Mouse (Mus musculus): Measurements from ENCODE around the gene Slc35e3. TPM values are rescaled to one million over a fixed set of nuclear protein-coding genes. Genes with fewer than 3 reads are reported as not detected.

Gene Slc35e3
- polyA plus RNA-seq, 1 experiment from 2014 or later: 34.1 TPM

GRCm38 (mm10) chr10:117781021-117781725 is 35.0 kb upstream of the Slc35e3 start:
- Histone ChIP-seq H3K36me3 (replicated peaks) (peaks cover 81% of the 10 kb centered on the region), H3K4me1 (no peaks in the 10 kb centered on the region), H3K27ac (no peak overlapping the region), H3K9me3 (no peaks in the 10 kb centered on the region), H3K27me3 (no peaks in the 10 kb centered on the region), H3K4me2 (no peak overlapping the region), H3K9ac (no peak overlapping the region), H3K4me3 (replicated peaks) (no peak overlapping the region)
- no peak for ATAC-seq (ENCODE audit: low FRiP score)
- 93% methylated on average over 17 of the region's 17 CpGs for WGBS

- Histone ChIP-seq H3K9me3 (no peaks in the 10 kb centered on the region), H3K4me1 (no peaks in the 10 kb centered on the region), H3K27me3 (no peaks in the 10 kb centered on the region), H3K4me2 (no peak overlapping the region), H3K27ac (no peak overlapping the region), H3K9ac (no peak overlapping the region), H3K36me3 (replicated peaks) (peaks cover 81% of the 10 kb centered on the region), H3K4me3 (replicated peaks) (no peak overlapping the region)
- no peak for ATAC-seq (ENCODE audit: low FRiP score)
- 91% methylated on average over 6 of the region's 6 CpGs for WGBS
These were observed 34.2 kb upstream of the Slc35e3 start for GRCm38 (mm10) chr10:117780306-117780911.

GRCm38 (mm10) chr10:117779581-117780305 is 33.6 kb upstream of the Slc35e3 start:
- Histone ChIP-seq H3K27me3 (no peaks in the 10 kb centered on the region), H3K36me3 (replicated peaks) (peaks cover 82% of the 10 kb centered on the region), H3K9me3 (no peaks in the 10 kb centered on the region), H3K4me2 (no peak overlapping the region), H3K27ac (no peak overlapping the region), H3K4me3 (replicated peaks) (no peak overlapping the region), H3K9ac (no peak overlapping the region), H3K4me1 (no peaks in the 10 kb centered on the region)
- WGBS: 95% methylated on average over 8 of the region's 8 CpGs
- ATAC-seq (ENCODE audit: low FRiP score): no peak

- WGBS: 95% methylated on average over 4 of the region's 4 CpGs
- no peak for ATAC-seq (ENCODE audit: low FRiP score)
- Histone ChIP-seq H3K27me3 (no peaks in the 10 kb centered on the region), H3K9me3 (no peaks in the 10 kb centered on the region), H3K9ac (no peak overlapping the region), H3K4me1 (no peaks in the 10 kb centered on the region), H3K27ac (no peak overlapping the region), H3K4me2 (no peak overlapping the region), H3K36me3 (replicated peaks) (peaks cover 84% of the 10 kb centered on the region), H3K4me3 (replicated peaks) (no peak overlapping the region)
These were observed 32.8 kb upstream of the Slc35e3 start for GRCm38 (mm10) chr10:117778951-117779350.

- Histone ChIP-seq H3K27ac (no peak overlapping the region), H3K4me2 (no peak overlapping the region), H3K9ac (no peak overlapping the region), H3K9me3 (no peaks in the 10 kb centered on the region), H3K4me1 (no peaks in the 10 kb centered on the region), H3K4me3 (replicated peaks) (no peak overlapping the region), H3K27me3 (no peaks in the 10 kb centered on the region), H3K36me3 (replicated peaks) (peaks cover 81% of the 10 kb centered on the region)
- ATAC-seq (ENCODE audit: low FRiP score): no peak
- WGBS: 96% methylated on average over 12 of the region's 12 CpGs
These were observed 32.3 kb upstream of the Slc35e3 start for GRCm38 (mm10) chr10:117778328-117778910.

- Histone ChIP-seq H3K9me3 (no peaks in the 10 kb centered on the region), H3K4me3 (replicated peaks) (no peak overlapping the region), H3K9ac (no peak overlapping the region), H3K4me1 (no peaks in the 10 kb centered on the region), H3K27me3 (no peaks in the 10 kb centered on the region), H3K4me2 (no peak overlapping the region), H3K36me3 (replicated peaks) (peaks cover 85% of the 10 kb centered on the region), H3K27ac (no peak overlapping the region)
- WGBS: 96% methylated on average over 17 of the region's 17 CpGs
- no peak for ATAC-seq (ENCODE audit: low FRiP score)
These were observed 31.5 kb upstream of the Slc35e3 start for GRCm38 (mm10) chr10:117777501-117778327.

GRCm38 (mm10) chr10:117777103-117777470 is 30.9 kb upstream of the Slc35e3 start:
- Histone ChIP-seq H3K27me3 (no peaks in the 10 kb centered on the region), H3K4me3 (replicated peaks) (no peak overlapping the region), H3K4me2 (no peak overlapping the region), H3K4me1 (no peaks in the 10 kb centered on the region), H3K27ac (no peak overlapping the region), H3K9ac (no peak overlapping the region), H3K36me3 (replicated peaks) (peaks cover 85% of the 10 kb centered on the region), H3K9me3 (no peaks in the 10 kb centered on the region)
- 95% methylated on average over 3 of the region's 3 CpGs for WGBS
- no peak for ATAC-seq (ENCODE audit: low FRiP score)

GRCm38 (mm10) chr10:117776281-117777102 is 30.3 kb upstream of the Slc35e3 start:
- H3K4me2 ChIP-seq: no peak overlapping the region
- no peaks in the 10 kb centered on the region for H3K4me1 ChIP-seq
- H3K27ac ChIP-seq: no peak overlapping the region
- 92% methylated on average over 12 of the region's 12 CpGs for WGBS
- peaks cover 83% of the 10 kb centered on the region for H3K36me3 ChIP-seq (replicated peaks)
- no peak overlapping the region for H3K4me3 ChIP-seq (replicated peaks)
- ATAC-seq (ENCODE audit: low FRiP score): no peak
- no peak overlapping the region for H3K9ac ChIP-seq
- no peaks in the 10 kb centered on the region for H3K9me3 ChIP-seq
- H3K27me3 ChIP-seq: no peaks in the 10 kb centered on the region

GRCm38 (mm10) chr10:117775401-117776144 is 29.4 kb upstream of the Slc35e3 start:
- Histone ChIP-seq H3K4me1 (no peaks in the 10 kb centered on the region), H3K36me3 (replicated peaks) (peaks cover 83% of the 10 kb centered on the region), H3K4me2 (no peak overlapping the region), H3K9me3 (no peaks in the 10 kb centered on the region), H3K9ac (no peak overlapping the region), H3K27me3 (no peaks in the 10 kb centered on the region), H3K27ac (no peak overlapping the region), H3K4me3 (replicated peaks) (no peak overlapping the region)
- ATAC-seq (ENCODE audit: low FRiP score): no peak
- 89% methylated on average over 6 of the region's 6 CpGs for WGBS

GRCm38 (mm10) chr10:117774817-117775120 is 28.6 kb upstream of the Slc35e3 start:
- no peak for ATAC-seq (ENCODE audit: low FRiP score)
- Histone ChIP-seq H3K4me3 (replicated peaks) (no peak overlapping the region), H3K4me2 (no peak overlapping the region), H3K27ac (no peak overlapping the region), H3K36me3 (replicated peaks) (peaks cover 86% of the 10 kb centered on the region), H3K9ac (no peak overlapping the region), H3K9me3 (no peaks in the 10 kb centered on the region), H3K27me3 (no peaks in the 10 kb centered on the region), H3K4me1 (no peaks in the 10 kb centered on the region)
- WGBS: 97% methylated on average over 1 of the region's 1 CpGs
